Comparison of ENCODE assay signal across 13 mouse cellular contexts in the genomic region with DNA sequence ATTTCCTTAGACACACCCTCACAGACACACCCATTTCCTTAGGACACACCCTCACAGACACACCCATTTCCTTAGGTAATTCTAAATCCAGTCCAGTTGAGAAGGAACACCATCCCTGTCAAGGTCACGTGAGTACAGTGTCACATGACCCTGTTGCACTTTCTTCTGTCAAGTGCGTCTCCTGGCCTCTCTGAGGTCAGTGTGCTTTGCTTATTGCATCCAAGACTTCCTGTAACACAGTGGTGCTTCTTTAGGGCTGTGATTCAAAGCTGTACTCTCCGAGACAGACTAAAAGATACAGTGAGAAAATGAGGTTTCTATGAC.
DNase-seq lines count a peak whose midpoint lies in the region; ATAC-seq and TF ChIP-seq lines count a peak whose summit lies in the region.
"Had no signal": no experiment of that assay in that cellular context is flagged by ENCODE, and none has a peak within 500 bp of the region (broad histone marks: within the 10 kb centered on the region; RNA-seq: fewer than 3 reads in every experiment).

No protein-coding gene starts in this region.

- 54% methylated on average over 3 of the region's 3 CpGs for WGBS in kidney, postnatal 0 days
- 58% methylated on average over 3 of the region's 3 CpGs for WGBS in kidney, embryonic 16.5 days

- ATAC-seq in kidney, postnatal 0 days (replicated peaks; ENCODE audit: low FRiP score, low read depth): 0 out of 2 replicates have a peak, but pooled peaks have one; percentile 54
- ATAC-seq in megakaryocyte, adult 5-6 weeks (ENCODE audit: poor library complexity, severe bottlenecking): peak; percentile 63
- no peak for ATAC-seq in frontal cortex, adult (ENCODE audit: low TSS enrichment)
- no peak for ATAC-seq in kidney, embryonic 16.5 days (ENCODE audit: low FRiP score, low TSS enrichment)
- ATAC-seq in cerebellum, adult (ENCODE audit: insufficient number of reproducible peaks, low FRiP score, low TSS enrichment): no peak

- no peaks in the 10 kb centered on the region for H3K79me2 ChIP-seq in CH12.LX (replicated peaks; ENCODE audit: control insufficient read depth, extremely low read depth, insufficient read depth, poor library complexity, severe bottlenecking)

- TF ChIP-seq EP300 in CH12.LX (IDR thresholded peaks at IDR 0.05; ENCODE audit: low read length): no peak

- in situ Hi-C loops in CH12.LX (cut with MboI; ENCODE audit: low pct_ligation_motif_present, low pct_unique_long_range_greater_than_20kb, low sequenced_read_pairs): no loop called here

- H3K27me3 ChIP-seq in kidney, postnatal 0 days (ENCODE audit: insufficient read depth, low read length): no peaks in the 10 kb centered on the region
- no peaks in the 10 kb centered on the region for H3K27me3 ChIP-seq in CH12.LX (replicated peaks)
- H3K27me3 ChIP-seq in kidney, embryonic 16.5 days (ENCODE audit: insufficient read depth, low read length): no peaks in the 10 kb centered on the region
- H3K27me3 ChIP-seq: embryonic facial prominence, embryonic 12.5 days; neural tube, embryonic 13.5 days had no signal

- no peak for DNase-seq in kidney, postnatal 0 days (ENCODE audit: low spot score)
- DNase-seq in kidney, postnatal 25 days: no peak
- DNase-seq in CH12.LX (ENCODE audit: extremely low read depth): peak; percentile 29
- DNase-seq in c-Kit-negative CD71-positive TER-119-positive erythroid progenitor cells, embryonic 14.5 days (ENCODE audit: low read depth, low spot score): peak; percentile 15
- DNase-seq: gastrocnemius, postnatal 10 days; lung, embryonic 14.5 days had no signal

- dilution Hi-C loops in CH12.LX (cut with MboI; ENCODE audit: extremely low pct_ligation_motif_present, extremely low pct_unique_long_range_greater_than_20kb, low sequenced_read_pairs): no loop called here

- TF ChIP-seq RAD21 in CH12.LX (IDR thresholded peaks at IDR 0.05; ENCODE audit: low read depth, low read length): no peak

- no peak for TF ChIP-seq CTCF in kidney, postnatal 0 days (IDR thresholded peaks at IDR 0.05; ENCODE audit: low read depth)
- TF ChIP-seq CTCF in CH12.LX (conservative IDR thresholded peaks at IDR 0.05 in 1 of 2, IDR thresholded peaks at IDR 0.05 in 1 of 2; ENCODE audit: low read depth in 2 of 2, low read length in 2 of 2): no peak

- no peaks in the 10 kb centered on the region for H3K9me3 ChIP-seq in kidney, postnatal 0 days (replicated peaks; ENCODE audit: low read length)
- H3K9me3 ChIP-seq in CH12.LX (replicated peaks; ENCODE audit: low read length): peaks cover 7% of the 10 kb centered on the region
- no peaks in the 10 kb centered on the region for H3K9me3 ChIP-seq in kidney, embryonic 16.5 days (ENCODE audit: low read length)
- H3K9me3 ChIP-seq: embryonic facial prominence, embryonic 12.5 days; hindbrain, embryonic 10.5 days; neural tube, embryonic 13.5 days had no signal

- H3K27ac ChIP-seq in kidney, postnatal 0 days: no peak overlapping the region
- H3K27ac ChIP-seq in CH12.LX (ENCODE audit: insufficient read depth, low read depth): no peak overlapping the region
- H3K27ac ChIP-seq in kidney, embryonic 16.5 days (ENCODE audit: low read length): no peak overlapping the region
- H3K27ac ChIP-seq: embryonic facial prominence, embryonic 12.5 days; hindbrain, embryonic 10.5 days; neural tube, embryonic 13.5 days had no signal

- TF ChIP-seq POLR2A in CH12.LX (IDR thresholded peaks at IDR 0.05; ENCODE audit: low read depth, low read length): no peak

- no peak overlapping the region for H3K4me2 ChIP-seq in kidney, postnatal 0 days (ENCODE audit: low read length)
- no peak overlapping the region for H3K4me2 ChIP-seq in CH12.LX (ENCODE audit: insufficient read depth, low read depth, poor library complexity, severe bottlenecking)
- H3K4me2 ChIP-seq in kidney, embryonic 16.5 days (replicated peaks; ENCODE audit: low read depth, low read length): no peak overlapping the region
- H3K4me2 ChIP-seq: embryonic facial prominence, embryonic 12.5 days; lung, embryonic 14.5 days; neural tube, embryonic 13.5 days had no signal

- H3K9ac ChIP-seq in kidney, postnatal 0 days (ENCODE audit: low read depth, low read length): no peak overlapping the region
- H3K9ac ChIP-seq in CH12.LX (ENCODE audit: insufficient read depth, low read depth): no peak overlapping the region
- no peak overlapping the region for H3K9ac ChIP-seq in kidney, embryonic 16.5 days (replicated peaks; ENCODE audit: low read length)
- H3K9ac ChIP-seq: embryonic facial prominence, embryonic 12.5 days; lung, embryonic 14.5 days; neural tube, embryonic 13.5 days had no signal

- no peak overlapping the region for H3K4me3 ChIP-seq in kidney, postnatal 0 days (replicated peaks; ENCODE audit: low read depth, low read length)
- no peak overlapping the region for H3K4me3 ChIP-seq in CH12.LX (replicated peaks in 1 of 3; ENCODE audit: low read depth in 2 of 3, low read length in 2 of 3, poor library complexity in 1 of 3)
- no peak overlapping the region for H3K4me3 ChIP-seq in kidney, embryonic 16.5 days (ENCODE audit: low read length)
- H3K4me3 ChIP-seq: embryonic facial prominence, embryonic 12.5 days; hindbrain, embryonic 10.5 days; neural tube, embryonic 13.5 days had no signal

- no peaks in the 10 kb centered on the region for H3K4me1 ChIP-seq in kidney, postnatal 0 days (replicated peaks; ENCODE audit: insufficient read depth, low read length)
- H3K4me1 ChIP-seq in CH12.LX (ENCODE audit: control insufficient read depth in 1 of 2, insufficient read depth in 2 of 2): peaks cover 3% of the 10 kb centered on the region in 2 experiments; a peak in 1 of 4 replicates
- 0 out of 2 replicates have a peak, but pooled peaks cover 2% of the 10 kb centered on the region for H3K4me1 ChIP-seq in kidney, embryonic 16.5 days (ENCODE audit: insufficient read depth, low read length)
- H3K4me1 ChIP-seq: embryonic facial prominence, embryonic 12.5 days; neural tube, embryonic 13.5 days had no signal

- H3K36me3 ChIP-seq in kidney, postnatal 0 days (ENCODE audit: insufficient read depth, low read length): peaks cover 5% of the 10 kb centered on the region; the same call in 1 of the 2 replicates
- H3K36me3 ChIP-seq in CH12.LX (replicated peaks in 1 of 2; ENCODE audit: control insufficient read depth in 1 of 2, insufficient read depth in 1 of 2, low read length in 1 of 2): peaks cover 49 to 94% of the 10 kb centered on the region in 2 experiments
- H3K36me3 ChIP-seq in kidney, embryonic 16.5 days (ENCODE audit: insufficient read depth, low read length): peaks cover 3% of the 10 kb centered on the region; the same call in 1 of the 2 replicates
- H3K36me3 ChIP-seq: neural tube, embryonic 13.5 days had no signal

TF ChIP-seq in CH12.LX, 34 proteins besides CTCF, POLR2A, EP300 and RAD21:
- peak; percentile 72 for TF ChIP-seq USF2 (conservative IDR thresholded peaks at IDR 0.05; ENCODE audit: low read depth, low read length)
- peak; percentile 64 for TF ChIP-seq USF1 (IDR thresholded peaks at IDR 0.05; ENCODE audit: low read depth, low read length)
- TF ChIP-seq TCF12 (IDR thresholded peaks at IDR 0.05; ENCODE audit: low read depth, low read length): no peak
- TF ChIP-seq BHLHE40 (IDR thresholded peaks at IDR 0.05; ENCODE audit: low read depth, low read length): peak; percentile 42; the same call in 1 of the 2 replicates
- TF ChIP-seq ZC3H11A (IDR thresholded peaks at IDR 0.05; ENCODE audit: low read depth, low read length): no peak
- no peak for TF ChIP-seq HCFC1 (IDR thresholded peaks at IDR 0.05; ENCODE audit: low read depth, low read length)

Comparison
In these comparisons a context has a peak if more than half of its experiments do, and no peak if none do; other contexts are left out.
1. ATAC-seq: peak in kidney, postnatal 0 days (single experiment) and megakaryocyte, adult 5-6 weeks (single experiment); none in frontal cortex, adult (single experiment), kidney, embryonic 16.5 days (single experiment) and cerebellum, adult (single experiment).
2. DNase-seq: peak in CH12.LX (single experiment) and c-Kit-negative CD71-positive TER-119-positive erythroid progenitor cells, embryonic 14.5 days (single experiment); none in kidney, postnatal 0 days (single experiment) and kidney, postnatal 25 days (0 of 2).